Mouse (Mus musculus) small intestine, adult 2 months (tissue): Measurements from ENCODE around the gene Cage1. TPM values are rescaled to one million over a fixed set of nuclear protein-coding genes. Genes with fewer than 3 reads are reported as not detected.

Experiments used
- H3K27ac ChIP-seq: fragments of 200-500 bp; 2 replicates; pipeline ENCODE4 v1.5.1; 2012; ENCODE audit warnings: low read depth, low read length, control low read depth, inconsistent platforms; ENCODE audit not compliant: insufficient read depth
- H3K27me3 ChIP-seq: fragments of 200-500 bp; 2 replicates; pipeline ENCODE4 v1.6.1; 2012; ENCODE audit warnings: mild to moderate bottlenecking, moderate library complexity, low read length, inconsistent platforms; ENCODE audit not compliant: control insufficient read depth, insufficient read depth
- H3K36me3 ChIP-seq: fragments of 200-500 bp; 2 replicates; pipeline ENCODE4 v1.6.1; 2012; ENCODE audit warnings: mild to moderate bottlenecking, low read length, control low read depth, inconsistent platforms; ENCODE audit not compliant: control insufficient read depth, insufficient read depth
- H3K4me1 ChIP-seq: fragments of 200-500 bp; 2 replicates; pipeline ENCODE4 v1.6.1; 2012; ENCODE audit warnings: low read length, inconsistent platforms, mixed read lengths; ENCODE audit not compliant: control insufficient read depth, insufficient read depth, insufficient read length
- H3K4me3 ChIP-seq: fragments of 200-500 bp; 2 replicates; pipeline ENCODE4 v1.5.1; 2012; ENCODE audit warnings: low read depth, mild to moderate bottlenecking, control low read depth, inconsistent platforms, low read length, moderate library complexity
- CTCF ChIP-seq: fragments of 200-500 bp; IDR thresholded peaks from 2 replicates; pipeline ENCODE4 v1.5.1; 2012; ENCODE audit warnings: low read depth, mild to moderate bottlenecking, control low read depth, inconsistent platforms, low read length, moderate library complexity, mixed read lengths; ENCODE audit not compliant: insufficient replicate concordance, insufficient read length; ENCODE audit errors: extremely low read depth
- POLR2A ChIP-seq: fragments of 200-500 bp; IDR thresholded peaks from 2 replicates; pipeline ENCODE4 v1.6.1; 2012; ENCODE audit warnings: low read depth, mild to moderate bottlenecking, control low read depth, inconsistent platforms, low read length, moderate library complexity
- WGBS: fragments of 180-500 bp; shearing (Covaris S2); methylation state at CpG from one replicate; pipeline ENCODE4 v1.1.7; 2018; 5-methylcytosine and 5-hydroxymethylcytosine counted together
- polyA plus RNA-seq: library from polyadenylated mRNA; depleted of rRNA; stranded (reverse); fragments of >200 nt; gene quantifications from 2 replicates; pipeline ENCODE4 v1.2.3, GENCODE M21; 2012

Cage1 gene
- polyA plus RNA-seq, 1 experiment = 0.04 TPM

- no peaks in the 10 kb centered on the region for H3K27me3 ChIP-seq
- WGBS = 75% methylated on average over 16 of the region's 18 CpGs
- TF ChIP-seq CTCF = no peak
- no peak for TF ChIP-seq POLR2A
- peaks cover 2% of the 10 kb centered on the region for H3K4me1 ChIP-seq
- no peak overlapping the region for H3K27ac ChIP-seq
- no peaks in the 10 kb centered on the region for H3K36me3 ChIP-seq
- no peak overlapping the region for H3K4me3 ChIP-seq
Observed at GRCm38 (mm10) chr13:38073374-38074307, 36.8 kb upstream of the Cage1 start.

DNA sequence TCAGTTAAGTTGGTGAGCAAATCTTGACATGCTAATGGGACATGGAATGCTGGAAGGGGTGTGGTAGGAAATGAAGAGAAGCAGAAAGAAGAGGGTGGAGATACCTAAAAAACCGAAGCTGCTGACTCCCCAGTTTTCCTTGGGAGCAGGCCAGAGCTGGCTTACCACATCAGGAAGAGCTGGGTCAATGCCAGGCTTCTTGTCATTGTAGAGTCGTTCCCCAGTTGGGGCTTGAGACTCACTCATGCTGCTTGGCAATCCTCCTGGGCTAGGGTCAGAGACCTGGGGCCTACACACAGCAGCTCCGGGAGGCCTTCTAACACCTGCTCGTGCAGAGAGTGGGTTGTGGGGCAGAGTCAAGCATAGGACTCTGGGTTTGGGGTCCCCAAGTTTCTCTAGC is 34.1 kb upstream of the Cage1 start:
- TF ChIP-seq POLR2A (no peak), CTCF (no peak)
- H3K4me3 ChIP-seq = no peak overlapping the region
- no peak overlapping the region for H3K27ac ChIP-seq
- peaks cover 2% of the 10 kb centered on the region for H3K4me1 ChIP-seq
- no peaks in the 10 kb centered on the region for H3K36me3 ChIP-seq
- H3K27me3 ChIP-seq = no peaks in the 10 kb centered on the region
- WGBS = 14% methylated on average over 4 of the region's 4 CpGs

DNA sequence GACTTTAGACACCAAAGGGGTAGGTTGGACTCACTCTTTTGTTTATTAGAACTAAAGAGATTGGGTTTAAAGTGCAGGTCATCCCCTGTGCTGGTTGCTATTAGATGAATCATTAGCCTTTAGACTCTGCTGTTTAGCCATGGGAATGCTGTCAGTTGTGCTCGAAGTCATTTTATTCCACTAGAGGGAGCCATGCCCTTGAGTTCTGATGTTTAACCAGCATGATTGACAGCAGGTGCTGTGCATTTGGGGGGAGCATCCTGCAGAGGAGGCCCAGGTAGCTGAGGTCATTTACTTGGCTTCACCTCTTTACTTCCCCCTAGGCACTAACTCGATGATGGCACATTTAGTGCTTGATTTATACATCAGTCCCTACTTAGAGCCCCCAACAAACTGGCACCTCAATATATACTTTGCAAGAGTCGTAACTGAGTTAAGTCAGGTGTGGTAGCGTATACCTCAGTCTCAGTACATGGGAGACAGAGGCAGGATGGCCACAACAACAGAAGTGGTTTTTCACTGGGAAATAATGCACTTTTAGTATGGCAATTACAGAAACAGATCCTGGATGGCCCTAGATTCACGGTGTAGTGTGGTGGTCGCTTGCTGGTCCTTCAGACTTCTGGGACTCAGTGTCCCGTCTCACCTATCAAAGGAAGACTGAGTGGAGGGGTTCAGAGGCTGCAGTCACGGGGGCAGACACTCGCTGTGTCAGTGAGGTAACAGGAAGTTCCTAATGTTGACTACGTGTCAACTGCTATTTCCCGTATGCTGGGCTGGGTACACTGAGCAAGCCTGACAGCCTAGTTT is 28.2 kb upstream of the Cage1 start:
- Histone ChIP-seq H3K27me3 (no peaks in the 10 kb centered on the region), H3K27ac (no peak overlapping the region), H3K36me3 (peaks cover 16% of the 10 kb centered on the region), H3K4me3 (no peak overlapping the region), H3K4me1 (no peaks in the 10 kb centered on the region)
- 68% methylated on average over 11 of the region's 11 CpGs for WGBS
- no peak for TF ChIP-seq POLR2A
- TF ChIP-seq CTCF = peak; percentile 62; the same call in 1 of the 2 replicates

DNA sequence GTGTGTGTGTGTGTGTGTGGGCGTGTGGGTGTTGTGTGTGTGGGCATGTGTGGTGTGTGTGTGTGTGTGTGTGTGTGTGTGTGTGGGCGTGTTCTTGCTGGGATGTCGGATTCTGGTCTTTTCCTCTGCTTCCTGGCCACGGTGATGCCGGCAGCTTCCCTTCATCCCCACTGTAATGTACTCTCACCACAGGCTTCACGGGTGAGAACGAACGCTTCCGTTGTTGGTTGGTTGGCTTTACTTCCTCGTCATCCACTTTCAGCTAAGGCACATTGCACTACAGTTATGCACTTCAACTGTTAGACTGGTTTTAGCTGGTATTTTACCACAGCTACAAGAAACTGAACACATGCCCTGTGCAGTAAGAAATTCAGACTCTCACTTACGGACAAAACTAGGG is 25.8 kb upstream of the Cage1 start:
- Histone ChIP-seq H3K4me1 (no peaks in the 10 kb centered on the region), H3K27me3 (no peaks in the 10 kb centered on the region), H3K4me3 (no peak overlapping the region), H3K27ac (no peak overlapping the region), H3K36me3 (peaks cover 35% of the 10 kb centered on the region)
- 87% methylated on average over 11 of the region's 11 CpGs for WGBS
- TF ChIP-seq POLR2A (no peak), CTCF (no peak)

DNA sequence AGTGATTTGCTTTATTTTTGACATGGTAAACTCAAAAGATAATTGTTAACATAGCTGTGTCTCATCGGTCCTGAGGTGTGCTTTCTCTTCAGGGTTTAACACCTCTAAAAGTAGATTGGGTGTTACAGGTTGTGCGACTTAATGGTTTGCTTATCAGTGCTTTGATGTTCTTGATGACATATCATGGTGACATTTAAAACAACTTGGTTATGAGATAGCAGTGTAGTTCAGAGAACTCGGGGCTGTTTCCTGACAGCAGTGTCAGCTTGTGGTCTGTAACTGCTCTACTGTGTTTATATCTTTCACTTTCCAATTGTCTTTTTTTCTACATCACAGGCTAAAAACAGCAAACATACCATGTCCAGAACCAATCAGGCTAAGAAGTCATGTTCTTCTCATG is 13.0 kb upstream of the Cage1 start:
- Histone ChIP-seq H3K36me3 (peaks cover 75% of the 10 kb centered on the region), H3K4me1 (no peaks in the 10 kb centered on the region), H3K4me3 (no peak overlapping the region), H3K27me3 (no peaks in the 10 kb centered on the region), H3K27ac (no peak overlapping the region)
- 68% methylated on average over 3 of the region's 3 CpGs for WGBS
- TF ChIP-seq POLR2A = no peak
- no peak for TF ChIP-seq CTCF

- Histone ChIP-seq H3K27me3 (no peaks in the 10 kb centered on the region), H3K4me1 (peaks cover 2% of the 10 kb centered on the region; the same call in 1 of the 2 replicates), H3K36me3 (peaks cover 17% of the 10 kb centered on the region), H3K27ac (no peak overlapping the region), H3K4me3 (peak overlapping the region; percentile 74)
- TF ChIP-seq CTCF = no peak
- TF ChIP-seq POLR2A = no peak
- WGBS = 23% methylated on average over 12 of the region's 12 CpGs
Observed at GRCm38 (mm10) chr13:38037811-38038210, 942 bp upstream of the Cage1 start.

GRCm38 (mm10) chr13:38036343-38037043 is 376 bp downstream of the Cage1 start, which contains the start of gene Riok1:
TSS of gene Riok1 (plus strand) at chr13:38036995.
- Histone ChIP-seq H3K4me3 (peak within 1 kb of the TSS; percentile 74), H3K27me3 (no peaks in the 10 kb centered on the region), H3K36me3 (peaks cover 8% of the 10 kb centered on the region), H3K27ac (peak within 1 kb of the TSS; percentile 45), H3K4me1 (peaks cover 2% of the 10 kb centered on the region; the same call in 1 of the 2 replicates)
- TF ChIP-seq CTCF = no peak
- no peak for TF ChIP-seq POLR2A
- 6% methylated on average over 37 of the region's 37 CpGs for WGBS
